Mouse (Mus musculus) ES-Bruce4 (cell line): ENCODE data around the gene Krtap4-2.

Source experiments
- CTCF ChIP-seq: IDR thresholded peaks from one replicate; pipeline ENCODE4 v1.8.1; 2011; ENCODE audit warnings: low read depth, low read length
- EP300 ChIP-seq: IDR thresholded peaks from 2 replicates; pipeline ENCODE4 v1.6.1; 2011; ENCODE audit warnings: low read depth, low read length; ENCODE audit not compliant: insufficient read depth

- no peak for TF ChIP-seq CTCF
- TF ChIP-seq EP300, result no peak
Measured at GRCm38 (mm10) chr11:99640926-99641325, 6.0 kb upstream of the Krtap4-2 start.
